Mouse (Mus musculus) thymus, adult 18-20 months (tissue): ENCODE data around the gene Tmem43.
A peak's percentile ranks its signal among the peaks of the same experiment; 100 is the strongest.
"Not testable (repeated sequence)": the region's sequence is repeated elsewhere in the genome, so short reads cannot be mapped to it uniquely, and the experiment has no call there.

Experiments used
- DNase-seq, 2 experiments: peaks; one replicate each; pipeline ENCODE4 v3.0.0; 2022; ENCODE audit warnings: mixed read lengths in 2 of 2

Gene Tmem43

GRCm38 (mm10) chr6:91472868-91473804, at the start of gene Tmem43, which contains the start of gene Chchd4:
TSS of gene Tmem43 (plus strand) at chr6:91473703.
TSS of gene Chchd4 (minus strand) at chr6:91473546.
- DNase-seq: peak; percentile 98 to 100

- no peak for DNase-seq
These were observed 49.4 kb upstream of the Tmem43 start for GRCm38 (mm10) chr6:91424151-91424550.

- DNase-seq: peak; percentile 79 to 82
These were observed 32.9 kb upstream of the Tmem43 start for GRCm38 (mm10) chr6:91440474-91441144.

- no peak for DNase-seq
These were observed 32.3 kb upstream of the Tmem43 start for GRCm38 (mm10) chr6:91441145-91441662.

GRCm38 (mm10) chr6:91445316-91445715, 28.2 kb upstream of the Tmem43 start:
- no peak for DNase-seq

GRCm38 (mm10) chr6:91449472-91450225, 23.9 kb upstream of the Tmem43 start:
- DNase-seq: no peak

- DNase-seq: no peak
These were observed 21.4 kb upstream of the Tmem43 start for GRCm38 (mm10) chr6:91452056-91452455.

- DNase-seq: no peak
These were observed 19.0 kb upstream of the Tmem43 start for GRCm38 (mm10) chr6:91454546-91454945.

- no peak for DNase-seq
These were observed 14.0 kb upstream of the Tmem43 start for GRCm38 (mm10) chr6:91459471-91459870.

GRCm38 (mm10) chr6:91465756-91466155, 7.7 kb upstream of the Tmem43 start:
- no peak for DNase-seq

- DNase-seq: no peak
These were observed 6.4 kb upstream of the Tmem43 start for GRCm38 (mm10) chr6:91467106-91467505.

GRCm38 (mm10) chr6:91470712-91471111, 2.8 kb upstream of the Tmem43 start:
- DNase-seq: no peak

GRCm38 (mm10) chr6:91471427-91471826, 2.1 kb upstream of the Tmem43 start:
- DNase-seq: not testable (repeated sequence)

- DNase-seq: no peak
These were observed 1.2 kb upstream of the Tmem43 start for GRCm38 (mm10) chr6:91472319-91472718.

- no peak for DNase-seq
These were observed 420 bp downstream of the Tmem43 start for GRCm38 (mm10) chr6:91473805-91474440.

- DNase-seq: no peak
These were observed 1.1 kb downstream of the Tmem43 start for GRCm38 (mm10) chr6:91474441-91475190.

- no peak for DNase-seq
These were observed 3.0 kb downstream of the Tmem43 start for GRCm38 (mm10) chr6:91476541-91476940.

- DNase-seq: no peak
These were observed 9.9 kb downstream of the Tmem43 start for GRCm38 (mm10) chr6:91483371-91483770.

- no peak for DNase-seq
These were observed 13.4 kb downstream of the Tmem43 start for GRCm38 (mm10) chr6:91486736-91487453.

- no peak for DNase-seq
These were observed 15.2 kb downstream of the Tmem43 start for GRCm38 (mm10) chr6:91488496-91489212.
